Mouse (Mus musculus): ENCODE measurements around the gene Slx1b. TPM values are rescaled to one million over a fixed set of nuclear protein-coding genes. Genes with fewer than 3 reads are reported as not detected.
A peak's percentile ranks its signal among the peaks of the same experiment; 100 is the strongest.

Gene Slx1b
- polyA plus RNA-seq, 1 experiment, result 13.2 TPM

GRCm38 (mm10) chr7:126725667-126726066 lies 30.1 kb upstream of the Slx1b start:
- 33% methylated on average over 5 of the region's 5 CpGs for WGBS
- no peak for DNase-seq (ENCODE audit: low read depth in 1 of 2, low spot score in 2 of 2)
- Histone ChIP-seq H3K27ac (ENCODE audit: insufficient read depth, low read length) (no peak overlapping the region), H3K4me1 (ENCODE audit: control insufficient read depth, insufficient read depth, insufficient read length) (peaks cover 4% of the 10 kb centered on the region; the same call in 1 of the 2 replicates), H3K27me3 (ENCODE audit: control insufficient read depth, insufficient read depth, low read length) (no peaks in the 10 kb centered on the region), H3K4me3 (ENCODE audit: extremely low read depth, insufficient read depth, insufficient read length) (no peak overlapping the region), H3K36me3 (ENCODE audit: control insufficient read depth, insufficient read depth, low read length) (no peaks in the 10 kb centered on the region)
- TF ChIP-seq CTCF (IDR thresholded peaks at IDR 0.05; ENCODE audit: extremely low read depth, insufficient read depth, insufficient read length, insufficient replicate concordance) (no peak), POLR2A (IDR thresholded peaks at IDR 0.05; ENCODE audit: low read depth, low read length) (no peak)

DNA sequence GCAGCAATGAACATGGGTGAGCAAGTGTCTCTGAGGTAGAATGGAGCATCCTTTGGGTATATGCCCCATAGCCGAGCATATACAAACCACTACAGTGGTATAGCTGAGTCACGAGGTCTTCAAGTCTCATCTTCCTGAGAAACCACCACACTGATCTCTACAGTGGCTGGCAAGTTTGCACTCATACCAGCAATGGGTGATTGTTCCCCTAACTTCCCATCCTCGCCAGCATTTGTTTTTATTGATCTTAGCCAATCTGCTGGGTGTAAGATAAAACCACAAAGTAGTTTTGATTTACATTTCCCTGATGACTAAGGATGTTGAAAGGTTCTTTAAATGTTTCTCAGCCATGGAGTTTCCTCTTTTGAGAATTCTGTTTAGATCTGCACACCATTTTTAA lies 29.5 kb upstream of the Slx1b start:
- Histone ChIP-seq H3K4me1 (ENCODE audit: control insufficient read depth, insufficient read depth, insufficient read length) (peaks cover 4% of the 10 kb centered on the region; the same call in 1 of the 2 replicates), H3K4me3 (ENCODE audit: extremely low read depth, insufficient read depth, insufficient read length) (no peak overlapping the region), H3K27ac (ENCODE audit: insufficient read depth, low read length) (no peak overlapping the region), H3K36me3 (ENCODE audit: control insufficient read depth, insufficient read depth, low read length) (no peaks in the 10 kb centered on the region), H3K27me3 (ENCODE audit: control insufficient read depth, insufficient read depth, low read length) (no peaks in the 10 kb centered on the region)
- WGBS, result 28% methylated on average over 3 of the region's 3 CpGs
- TF ChIP-seq CTCF (IDR thresholded peaks at IDR 0.05; ENCODE audit: extremely low read depth, insufficient read depth, insufficient read length, insufficient replicate concordance) (no peak), POLR2A (IDR thresholded peaks at IDR 0.05; ENCODE audit: low read depth, low read length) (no peak)
- DNase-seq (ENCODE audit: low read depth in 1 of 2, low spot score in 2 of 2), result no peak

GRCm38 (mm10) chr7:126721635-126722034 lies 26.1 kb upstream of the Slx1b start:
- Histone ChIP-seq H3K4me1 (ENCODE audit: control insufficient read depth, insufficient read depth, insufficient read length) (peaks cover 2% of the 10 kb centered on the region; the same call in 1 of the 2 replicates), H3K36me3 (ENCODE audit: control insufficient read depth, insufficient read depth, low read length) (no peaks in the 10 kb centered on the region), H3K27me3 (ENCODE audit: control insufficient read depth, insufficient read depth, low read length) (no peaks in the 10 kb centered on the region), H3K4me3 (ENCODE audit: extremely low read depth, insufficient read depth, insufficient read length) (no peak overlapping the region), H3K27ac (ENCODE audit: insufficient read depth, low read length) (0 out of 2 replicates have a peak overlapping the region, but pooled peaks have one; percentile 43)
- WGBS, result 84% methylated on average over 13 of the region's 13 CpGs
- no peak for DNase-seq (ENCODE audit: low read depth in 1 of 2, low spot score in 2 of 2)
- TF ChIP-seq POLR2A (IDR thresholded peaks at IDR 0.05; ENCODE audit: low read depth, low read length) (no peak), CTCF (IDR thresholded peaks at IDR 0.05; ENCODE audit: extremely low read depth, insufficient read depth, insufficient read length, insufficient replicate concordance) (no peak)

GRCm38 (mm10) chr7:126718787-126719337 lies 23.3 kb upstream of the Slx1b start:
- 92% methylated on average over 5 of the region's 5 CpGs for WGBS
- no peak overlapping the region for H3K27ac ChIP-seq (ENCODE audit: insufficient read depth, low read length)
- H3K36me3 ChIP-seq (ENCODE audit: control insufficient read depth, insufficient read depth, low read length), result no peaks in the 10 kb centered on the region
- DNase-seq (ENCODE audit: low read depth in 1 of 2, low spot score in 2 of 2), result no peak
- peaks cover 2% of the 10 kb centered on the region; the same call in 1 of the 2 replicates for H3K4me1 ChIP-seq (ENCODE audit: control insufficient read depth, insufficient read depth, insufficient read length)
- H3K27me3 ChIP-seq (ENCODE audit: control insufficient read depth, insufficient read depth, low read length), result no peaks in the 10 kb centered on the region
- H3K4me3 ChIP-seq (ENCODE audit: extremely low read depth, insufficient read depth, insufficient read length), result no peak overlapping the region
- TF ChIP-seq CTCF (IDR thresholded peaks at IDR 0.05; ENCODE audit: extremely low read depth, insufficient read depth, insufficient read length, insufficient replicate concordance) (no peak), POLR2A (IDR thresholded peaks at IDR 0.05; ENCODE audit: low read depth, low read length) (no peak)

GRCm38 (mm10) chr7:126717566-126717965 lies 22.0 kb upstream of the Slx1b start:
- Histone ChIP-seq H3K27ac (ENCODE audit: insufficient read depth, low read length) (no peak overlapping the region), H3K36me3 (ENCODE audit: control insufficient read depth, insufficient read depth, low read length) (no peaks in the 10 kb centered on the region), H3K4me3 (ENCODE audit: extremely low read depth, insufficient read depth, insufficient read length) (no peak overlapping the region), H3K27me3 (ENCODE audit: control insufficient read depth, insufficient read depth, low read length) (no peaks in the 10 kb centered on the region), H3K4me1 (ENCODE audit: control insufficient read depth, insufficient read depth, insufficient read length) (peaks cover 2% of the 10 kb centered on the region; the same call in 1 of the 2 replicates)
- WGBS, result 80% methylated on average over 3 of the region's 3 CpGs
- no peak for DNase-seq (ENCODE audit: low read depth in 1 of 2, low spot score in 2 of 2)
- TF ChIP-seq POLR2A (IDR thresholded peaks at IDR 0.05; ENCODE audit: low read depth, low read length) (no peak), CTCF (IDR thresholded peaks at IDR 0.05; ENCODE audit: extremely low read depth, insufficient read depth, insufficient read length, insufficient replicate concordance) (no peak)

GRCm38 (mm10) chr7:126715679-126716078 lies 20.1 kb upstream of the Slx1b start:
- no peak for DNase-seq (ENCODE audit: low read depth in 1 of 2, low spot score in 2 of 2)
- Histone ChIP-seq H3K36me3 (ENCODE audit: control insufficient read depth, insufficient read depth, low read length) (no peaks in the 10 kb centered on the region), H3K4me3 (ENCODE audit: extremely low read depth, insufficient read depth, insufficient read length) (no peak overlapping the region), H3K4me1 (ENCODE audit: control insufficient read depth, insufficient read depth, insufficient read length) (no peaks in the 10 kb centered on the region; the same call in 1 of the 2 replicates), H3K27me3 (ENCODE audit: control insufficient read depth, insufficient read depth, low read length) (no peaks in the 10 kb centered on the region), H3K27ac (ENCODE audit: insufficient read depth, low read length) (no peak overlapping the region)
- no peak for TF ChIP-seq POLR2A (IDR thresholded peaks at IDR 0.05; ENCODE audit: low read depth, low read length)
- TF ChIP-seq CTCF (IDR thresholded peaks at IDR 0.05; ENCODE audit: extremely low read depth, insufficient read depth, insufficient read length, insufficient replicate concordance), result no peak
- WGBS, result 87% methylated on average over 4 of the region's 4 CpGs

DNA sequence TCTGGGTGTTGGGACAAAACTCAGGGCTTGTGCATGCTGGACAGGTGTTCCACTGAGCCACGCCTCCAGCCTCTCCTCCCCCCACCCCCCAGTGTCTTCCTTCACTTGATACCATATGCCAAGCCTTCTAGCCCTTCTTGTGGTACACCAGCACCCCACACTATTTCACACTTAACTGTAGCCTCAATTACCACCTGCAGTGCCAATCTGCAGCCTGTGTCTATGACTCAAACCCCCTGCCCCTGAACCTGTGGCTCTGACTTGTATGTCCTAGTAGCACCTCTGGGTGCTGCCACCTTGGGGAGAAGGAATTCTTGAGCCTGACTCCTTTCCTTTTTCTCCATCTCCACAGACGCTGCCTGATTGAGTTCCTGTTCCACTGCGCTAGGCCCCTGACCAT lies 16.3 kb upstream of the Slx1b start:
- no peak for DNase-seq (ENCODE audit: low read depth in 1 of 2, low spot score in 2 of 2)
- 88% methylated on average over 3 of the region's 3 CpGs for WGBS

More for the DNA sequence above, 16.3 kb upstream of the Slx1b start:
- Histone ChIP-seq H3K4me1 (ENCODE audit: control insufficient read depth, insufficient read depth, insufficient read length) (peaks cover 16% of the 10 kb centered on the region), H3K27ac (ENCODE audit: insufficient read depth, low read length) (no peak overlapping the region), H3K27me3 (ENCODE audit: control insufficient read depth, insufficient read depth, low read length) (no peaks in the 10 kb centered on the region), H3K4me3 (ENCODE audit: extremely low read depth, insufficient read depth, insufficient read length) (no peak overlapping the region), H3K36me3 (ENCODE audit: control insufficient read depth, insufficient read depth, low read length) (no peaks in the 10 kb centered on the region)
- TF ChIP-seq CTCF (IDR thresholded peaks at IDR 0.05; ENCODE audit: extremely low read depth, insufficient read depth, insufficient read length, insufficient replicate concordance) (no peak), POLR2A (IDR thresholded peaks at IDR 0.05; ENCODE audit: low read depth, low read length) (no peak)
